Mouse (Mus musculus) bone marrow, adult 2 months (tissue): Measurements from ENCODE around the gene Sept1. TPM values are rescaled to one million over a fixed set of nuclear protein-coding genes. Genes with fewer than 3 reads are reported as not detected.

Source experiments
- H3K27ac ChIP-seq: fragments of 200-500 bp; 2 replicates; pipeline ENCODE4 v1.5.1; 2012; ENCODE audit warnings: low read depth, mild to moderate bottlenecking, control low read depth, inconsistent platforms, low read length; ENCODE audit not compliant: control insufficient read depth, poor library complexity, insufficient read depth
- H3K4me1 ChIP-seq: fragments of 200-500 bp; 2 replicates; pipeline ENCODE4 v1.6.1; 2011; ENCODE audit warnings: low read length; ENCODE audit not compliant: control insufficient read depth, insufficient read depth
- H3K4me3 ChIP-seq: fragments of 200-500 bp; replicated peaks from 2 replicates; pipeline ENCODE3; 2011; ENCODE audit warnings: mild to moderate bottlenecking, low read depth, low read length, control low read depth; ENCODE audit not compliant: control insufficient read depth
- CTCF ChIP-seq: fragments of 200-500 bp; IDR thresholded peaks from 2 replicates; pipeline ENCODE4 v1.5.1; 2011; ENCODE audit warnings: low read length, control low read depth; ENCODE audit not compliant: control insufficient read depth, insufficient read depth
- POLR2A ChIP-seq: fragments of 200-500 bp; IDR thresholded peaks from 2 replicates; pipeline ENCODE4 v1.6.1; 2011; ENCODE audit warnings: low read depth, mild to moderate bottlenecking, control low read depth, low read length, borderline replicate concordance; ENCODE audit not compliant: control insufficient read depth
- WGBS: fragments of 180-500 bp; shearing (Covaris S2); methylation state at CpG from one replicate; pipeline ENCODE4 v1.1.7; 2018; 5-methylcytosine and 5-hydroxymethylcytosine counted together
- polyA plus RNA-seq: library from polyadenylated mRNA; stranded (reverse); fragments of >200 nt; gene quantifications from 2 replicates; pipeline ENCODE4 v1.2.4, GENCODE M21; 2011; ENCODE audit warnings: low replicate concordance; ENCODE audit not compliant: missing spikeins, insufficient read depth, insufficient read length

Gene Sept1
- polyA plus RNA-seq, 1 experiment: 153 TPM

DNA sequence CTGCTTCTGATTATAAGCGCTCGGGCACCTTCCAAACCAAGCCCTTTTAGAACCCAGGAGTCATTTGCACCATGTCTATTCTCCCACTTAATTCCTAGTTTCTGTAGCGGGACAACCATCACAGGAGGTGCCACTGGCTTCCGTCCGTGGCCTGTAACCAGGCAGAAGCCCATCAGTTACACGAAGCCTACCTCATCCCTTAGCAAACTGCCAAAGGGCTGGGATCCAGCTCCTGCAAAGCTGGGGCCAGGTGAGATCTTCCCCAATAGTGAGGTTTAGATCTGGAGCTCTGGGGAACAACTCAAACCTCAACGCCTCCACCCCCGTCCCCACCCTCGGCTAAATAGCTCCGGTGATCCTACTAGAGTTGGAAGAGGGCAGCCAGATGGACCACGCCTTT is 36.4 kb downstream of the Sept1 start:
- TF ChIP-seq CTCF: no peak
- no peak for TF ChIP-seq POLR2A
- H3K4me3 ChIP-seq: peak overlapping the region; percentile 40
- peak overlapping the region; percentile 42 for H3K27ac ChIP-seq
- H3K4me1 ChIP-seq: peaks cover 4% of the 10 kb centered on the region
- WGBS: 43% methylated on average over 11 of the region's 11 CpGs

DNA sequence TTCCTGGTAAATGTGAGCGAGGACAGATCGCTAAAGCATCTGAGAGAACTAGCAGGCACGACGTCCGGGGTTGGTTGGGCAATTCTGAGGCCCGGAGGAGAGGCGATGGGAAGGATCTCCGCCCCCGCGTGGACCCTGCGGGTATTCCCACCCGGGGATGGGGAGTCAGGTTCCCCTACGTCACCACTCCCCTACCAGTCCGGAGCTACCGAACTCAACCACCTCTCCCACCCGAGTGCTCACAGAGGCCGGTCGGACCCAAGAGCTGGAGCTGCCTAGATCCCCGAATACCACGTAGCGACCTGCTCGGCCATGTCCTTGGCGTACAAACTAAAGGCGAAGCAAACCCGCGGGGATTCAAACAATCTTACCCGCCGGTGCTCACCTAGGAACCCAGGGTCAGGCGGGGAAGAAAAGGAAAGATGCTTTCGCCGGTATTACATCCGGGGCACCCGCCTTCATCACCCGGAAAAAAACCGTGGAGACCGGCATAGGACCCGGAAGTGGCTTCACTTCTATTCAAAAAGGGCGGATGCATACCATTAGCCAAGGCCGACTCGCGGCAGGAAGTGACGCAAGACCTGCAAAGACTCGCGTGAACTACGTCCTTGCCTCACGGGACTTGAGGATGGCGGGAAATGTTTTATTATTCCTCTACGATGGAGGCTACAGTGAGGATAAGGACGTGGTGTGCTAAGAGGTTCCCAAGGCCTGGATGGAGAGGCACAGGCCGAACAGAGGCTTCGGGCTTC is 37.2 kb downstream of the Sept1 start, which contains the start of gene Cd2bp2:
Gene Cd2bp2, minus strand, starts transcription at position 507 of the 752 bp plus-strand sequence.
- TF ChIP-seq CTCF (peak; percentile 2; the same call in 1 of the 2 replicates), POLR2A (peak; percentile 48)
- under 1% methylated on average over 51 of the region's 51 CpGs for WGBS
- peak within 1 kb of the TSS; percentile 84 for H3K4me3 ChIP-seq
- peak within 1 kb of the TSS; percentile 67 for H3K27ac ChIP-seq
- peaks cover 4% of the 10 kb centered on the region for H3K4me1 ChIP-seq

GRCm38 (mm10) chr7:127194633-127195029 is 38.3 kb downstream of the Sept1 start:
- WGBS: 60% methylated on average over 7 of the region's 7 CpGs
- Histone ChIP-seq H3K4me3 (peak overlapping the region; percentile 84), H3K4me1 (peaks cover 4% of the 10 kb centered on the region), H3K27ac (no peak overlapping the region)
- TF ChIP-seq POLR2A: no peak
- TF ChIP-seq CTCF: no peak

GRCm38 (mm10) chr7:127194011-127194632 is 38.8 kb downstream of the Sept1 start:
- 91% methylated on average over 17 of the region's 17 CpGs for WGBS
- peaks cover 4% of the 10 kb centered on the region for H3K4me1 ChIP-seq

GRCm38 (mm10) chr7:127192989-127193388 is 39.9 kb downstream of the Sept1 start:
- peaks cover 4% of the 10 kb centered on the region for H3K4me1 ChIP-seq
- TF ChIP-seq POLR2A (no peak), CTCF (no peak)
- no peak overlapping the region for H3K4me3 ChIP-seq
- WGBS: 85% methylated on average over 5 of the region's 5 CpGs
- H3K27ac ChIP-seq: no peak overlapping the region

More at GRCm38 (mm10) chr7:127194011-127194632, 38.8 kb downstream of the Sept1 start:
- Histone ChIP-seq H3K4me3 (no peak overlapping the region), H3K27ac (no peak overlapping the region)
- no peak for TF ChIP-seq POLR2A
- no peak for TF ChIP-seq CTCF

DNA sequence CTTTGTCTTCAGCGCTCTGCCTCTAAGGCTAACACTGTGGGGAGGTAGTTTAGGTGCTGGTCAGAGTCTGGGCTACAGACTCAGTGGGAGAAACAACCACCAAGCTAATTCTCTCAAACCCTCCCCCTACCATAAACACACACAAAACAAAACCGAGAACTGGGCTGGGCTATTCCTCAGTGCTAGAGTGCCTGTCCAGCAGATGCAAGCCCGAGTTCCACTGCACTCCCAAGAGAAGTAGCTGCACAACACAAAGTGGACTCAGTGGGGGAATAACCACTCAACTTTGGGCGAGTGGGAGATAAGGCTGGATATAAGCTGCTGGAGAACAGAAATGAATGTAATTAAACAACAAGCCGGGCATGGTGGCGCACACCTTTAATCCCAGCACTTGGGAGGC is 42.3 kb downstream of the Sept1 start:
- WGBS: 85% methylated on average over 6 of the region's 6 CpGs
- Histone ChIP-seq H3K4me3 (no peak overlapping the region), H3K4me1 (peaks cover 3% of the 10 kb centered on the region), H3K27ac (no peak overlapping the region)
- TF ChIP-seq POLR2A (no peak), CTCF (no peak)

DNA sequence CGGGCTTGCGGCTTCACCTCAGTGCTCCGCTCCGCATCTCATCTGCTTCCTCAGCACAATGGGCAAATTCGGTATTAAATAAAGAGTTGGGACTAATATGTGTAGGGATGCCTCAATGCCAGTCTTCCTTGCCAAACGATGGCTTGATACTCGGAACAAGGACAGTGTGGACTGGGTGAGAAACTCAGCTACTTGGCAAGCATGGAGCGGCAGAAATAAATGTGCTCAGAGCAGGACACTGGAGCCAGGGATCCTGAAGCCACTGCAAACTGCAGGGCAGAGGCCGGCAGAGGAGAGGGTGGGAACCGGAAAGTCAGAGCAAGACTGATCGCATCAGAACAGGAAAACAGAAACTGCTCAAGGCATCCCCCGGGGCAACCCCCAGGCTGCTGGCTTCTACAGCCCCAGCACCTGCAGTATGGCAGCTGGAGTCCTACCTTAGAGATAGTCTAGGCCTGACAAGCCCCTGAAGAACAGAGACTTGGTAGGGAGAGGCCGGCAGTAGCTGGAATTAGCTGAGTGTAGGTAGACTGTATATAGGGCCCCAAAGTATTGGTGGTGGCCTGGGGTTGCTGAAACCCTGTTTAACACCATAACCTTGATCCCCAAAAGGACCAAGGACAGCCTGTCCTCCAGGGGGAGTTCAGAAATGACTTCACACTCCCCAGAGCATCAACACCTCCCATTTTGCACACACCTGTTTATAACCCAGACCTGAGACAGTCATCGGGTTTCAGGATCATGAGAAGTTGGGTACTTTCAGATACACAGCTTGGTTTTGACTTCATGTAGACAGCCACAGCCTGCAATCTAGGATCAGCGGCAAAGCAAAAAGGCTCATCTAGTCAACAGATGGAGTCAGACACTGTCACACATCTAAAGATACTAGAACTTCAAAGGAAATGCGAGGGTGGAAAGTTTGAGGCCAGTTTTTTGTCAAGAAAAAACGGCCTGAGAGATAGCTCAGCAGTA is 44.3 kb downstream of the Sept1 start:
- Histone ChIP-seq H3K4me1 (no peaks in the 10 kb centered on the region; the same call in 1 of the 2 replicates), H3K27ac (peak overlapping the region; percentile 43), H3K4me3 (no peak overlapping the region)
- no peak for TF ChIP-seq CTCF
- TF ChIP-seq POLR2A: no peak
- WGBS: 62% methylated on average over 17 of the region's 17 CpGs
